Mouse (Mus musculus) forebrain, postnatal 0 days (tissue): ENCODE data around the gene Dph7. TPM values are rescaled to one million over a fixed set of nuclear protein-coding genes. Genes with fewer than 3 reads are reported as not detected.
A peak's percentile ranks its signal among the peaks of the same experiment; 100 is the strongest.

Source experiments
- ATAC-seq: fragments of 200-750 bp; cut with Nextera tagmentation; 2 replicates; pipeline ENCODE4 v1.8.0; 2017; ENCODE audit warnings: mild to moderate bottlenecking, moderate library complexity
- DNase-seq: peaks from one replicate; pipeline ENCODE4 v3.0.0-alpha.2; 2015
- H3K27ac ChIP-seq: fragments of 300-500 bp; sonication (generic); 2 replicates; pipeline ENCODE4 v1.5.1; 2014; ENCODE audit warnings: low read depth, mild to moderate bottlenecking, antibody characterized with exemption, low read length, moderate library complexity, mixed read lengths
- H3K27me3 ChIP-seq: fragments of 300-500 bp; sonication (generic); 2 replicates; pipeline ENCODE4 v1.6.1; 2014; ENCODE audit warnings: mild to moderate bottlenecking, low read length, mixed read lengths; ENCODE audit not compliant: insufficient read depth
- H3K36me3 ChIP-seq: fragments of 300-500 bp; sonication (generic); 2 replicates; pipeline ENCODE4 v1.6.1; 2014; ENCODE audit warnings: mild to moderate bottlenecking, moderate library complexity; ENCODE audit not compliant: insufficient read depth
- H3K4me1 ChIP-seq: fragments of 300-500 bp; sonication (generic); 2 replicates; pipeline ENCODE4 v1.6.1; 2014; ENCODE audit warnings: antibody characterized with exemption; ENCODE audit not compliant: insufficient read depth
- H3K4me2 ChIP-seq: fragments of 300-500 bp; sonication (generic); 2 replicates; pipeline ENCODE4 v1.6.1; 2014; ENCODE audit warnings: low read depth, mild to moderate bottlenecking, moderate library complexity
- H3K4me3 ChIP-seq: fragments of 300-500 bp; sonication (generic); 2 replicates; pipeline ENCODE4 v1.5.1; 2014; ENCODE audit warnings: low read depth, low read length, mixed read lengths
- H3K9ac ChIP-seq: fragments of 300-500 bp; sonication (generic); 2 replicates; pipeline ENCODE4 v1.6.1; 2014; ENCODE audit warnings: mild to moderate bottlenecking
- H3K9me3 ChIP-seq: fragments of 300-500 bp; sonication (generic); 2 replicates; pipeline ENCODE4 v1.6.1; 2016; ENCODE audit warnings: low read length
- CTCF ChIP-seq: sonication (generic); IDR thresholded peaks from 2 replicates; pipeline ENCODE4 v1.5.1; 2016; ENCODE audit warnings: antibody characterized with exemption, control low read depth, low read depth
- WGBS: fragments of 180-500 bp; shearing (Covaris S2); extraction: QIAGEN DNeasy Blood & Tissue Kit; methylation state at CpG from one replicate; pipeline ENCODE4 v1.1.7; 2014; 5-methylcytosine and 5-hydroxymethylcytosine counted together
- microRNA-seq, 2 experiments: library from miRNA; unstranded; fragments of <30 nt; microRNA quantifications; one replicate each; pipeline ENCODE4; 2016
- polyA plus RNA-seq: library from polyadenylated mRNA; unstranded; fragments of >200 nt; fragmentation: Nextera tagmentation; extraction: Ambion mirVana; gene quantifications from 2 replicates; pipeline ENCODE4 v1.2.1, GENCODE M21; 2015
- total RNA-seq: library from RNA; depleted of rRNA; stranded (reverse); fragments of >200 nt; gene quantifications from 2 replicates; pipeline ENCODE4 v1.2.3, GENCODE M21; 2014; rRNA removed

Dph7 gene
- total and polyA plus RNA-seq, 2 experiments from 2014 or later: 45.1 to 54.0 TPM

- H3K36me3 ChIP-seq: no peaks in the 10 kb centered on the region
- ATAC-seq (no peak), DNase-seq (no peak)
- H3K4me2 ChIP-seq: no peak overlapping the region
- TF ChIP-seq CTCF: no peak
- H3K9me3 ChIP-seq: no peaks in the 10 kb centered on the region
- WGBS: 92% methylated on average over 2 of the region's 2 CpGs
- no peak overlapping the region for H3K27ac ChIP-seq
- no peak overlapping the region for H3K4me3 ChIP-seq
- H3K4me1 ChIP-seq: no peaks in the 10 kb centered on the region
- no peaks in the 10 kb centered on the region for H3K27me3 ChIP-seq
- no peak overlapping the region for H3K9ac ChIP-seq
Measured at GRCm38 (mm10) chr2:24996471-24996870, 34.3 kb downstream of the Dph7 start.

- Histone ChIP-seq H3K4me3 (no peak overlapping the region), H3K27ac (no peak overlapping the region), H3K36me3 (no peaks in the 10 kb centered on the region), H3K4me2 (no peak overlapping the region), H3K9me3 (no peaks in the 10 kb centered on the region), H3K27me3 (no peaks in the 10 kb centered on the region), H3K4me1 (no peaks in the 10 kb centered on the region), H3K9ac (no peak overlapping the region)
- peak; percentile 62 for TF ChIP-seq CTCF
- 72% methylated on average over 3 of the region's 3 CpGs for WGBS
- ATAC-seq: no peak
- peak; percentile 31 for DNase-seq
Measured at GRCm38 (mm10) chr2:25000544-25001235, 38.5 kb downstream of the Dph7 start.

- Histone ChIP-seq H3K4me1 (no peaks in the 10 kb centered on the region), H3K9ac (no peak overlapping the region), H3K27me3 (no peaks in the 10 kb centered on the region), H3K4me2 (no peak overlapping the region), H3K4me3 (no peak overlapping the region), H3K36me3 (no peaks in the 10 kb centered on the region), H3K27ac (no peak overlapping the region), H3K9me3 (no peaks in the 10 kb centered on the region)
- WGBS: 39% methylated on average over 9 of the region's 9 CpGs
- peak; percentile 77 for ATAC-seq
- peak; percentile 10 for DNase-seq
- TF ChIP-seq CTCF: no peak
Measured at GRCm38 (mm10) chr2:25003946-25004786, 42.0 kb downstream of the Dph7 start.

GRCm38 (mm10) chr2:25006767-25007166 lies 44.6 kb downstream of the Dph7 start:
- no peak overlapping the region for H3K9ac ChIP-seq
- no peak overlapping the region for H3K27ac ChIP-seq
- WGBS: 86% methylated on average over 1 of the region's 1 CpGs
- ATAC-seq (no peak), DNase-seq (no peak)
- H3K27me3 ChIP-seq: no peaks in the 10 kb centered on the region
- H3K4me3 ChIP-seq: no peak overlapping the region
- no peak overlapping the region for H3K4me2 ChIP-seq
- no peaks in the 10 kb centered on the region for H3K9me3 ChIP-seq
- no peaks in the 10 kb centered on the region for H3K4me1 ChIP-seq
- no peak for TF ChIP-seq CTCF
- H3K36me3 ChIP-seq: no peaks in the 10 kb centered on the region

GRCm38 (mm10) chr2:25008250-25008649 lies 46.0 kb downstream of the Dph7 start:
- Histone ChIP-seq H3K36me3 (no peaks in the 10 kb centered on the region), H3K9me3 (no peaks in the 10 kb centered on the region), H3K27ac (no peak overlapping the region), H3K4me2 (no peak overlapping the region), H3K4me3 (no peak overlapping the region), H3K9ac (no peak overlapping the region), H3K4me1 (no peaks in the 10 kb centered on the region), H3K27me3 (no peaks in the 10 kb centered on the region)
- ATAC-seq (no peak), DNase-seq (no peak)
- no peak for TF ChIP-seq CTCF

Small RNA genes lying within 50 kb of the gene (microRNA-seq; reads per million reads assigned to microRNA genes)
- 0 reads per million in 2 experiments for gene Gm22875

Other genes starting within 250 kb of the Dph7 start
- 40.4 and 41.7 TPM in 2 replicates for gene Cacna1b, start 199.2 kb upstream of the Dph7 start, total RNA-seq
- gene Cacna1b, start 199.2 kb upstream of the Dph7 start, polyA plus RNA-seq: 4.1 and 7.9 TPM in 2 replicates
- 72.4 and 89.4 TPM in 2 replicates for gene Ehmt1, start 42.8 kb upstream of the Dph7 start, total RNA-seq
- 44.2 and 72.1 TPM in 2 replicates for gene Ehmt1, start 42.8 kb upstream of the Dph7 start, polyA plus RNA-seq
- gene Arrdc1, start 27.1 kb upstream of the Dph7 start, total RNA-seq: 44.3 and 44.4 TPM in 2 replicates
- 35.3 and 37.8 TPM in 2 replicates for gene Arrdc1, start 27.1 kb upstream of the Dph7 start, polyA plus RNA-seq
- gene Zmynd19, start 12.6 kb upstream of the Dph7 start, total RNA-seq: 34.9 and 39.9 TPM in 2 replicates
- gene Zmynd19, start 12.6 kb upstream of the Dph7 start, polyA plus RNA-seq: 19.2 and 21.9 TPM in 2 replicates
- 79.4 and 123 TPM in 2 replicates for gene Mrpl41, start 12.7 kb downstream of the Dph7 start, total RNA-seq
- 174 and 203 TPM in 2 replicates for gene Mrpl41, start 12.7 kb downstream of the Dph7 start, polyA plus RNA-seq
- 5.0 TPM in 2 replicates for gene Pnpla7, start 13.6 kb downstream of the Dph7 start, total RNA-seq
- 2.7 and 3.1 TPM in 2 replicates for gene Pnpla7, start 13.6 kb downstream of the Dph7 start, polyA plus RNA-seq
- gene Nsmf, start 92.0 kb downstream of the Dph7 start, total RNA-seq: 285 and 329 TPM in 2 replicates
- 258 and 262 TPM in 2 replicates for gene Nsmf, start 92.0 kb downstream of the Dph7 start, polyA plus RNA-seq
- not detected in 2 replicates for gene Entpd8, start 117.9 kb downstream of the Dph7 start, total RNA-seq
- gene Entpd8, start 117.9 kb downstream of the Dph7 start, polyA plus RNA-seq: not detected in 2 replicates
- not detected in 2 replicates for gene Noxa1, start 132.7 kb downstream of the Dph7 start, total RNA-seq
- gene Noxa1, start 132.7 kb downstream of the Dph7 start, polyA plus RNA-seq: not detected in 2 replicates
- 38.2 and 40.0 TPM in 2 replicates for gene Nrarp, start 218.4 kb downstream of the Dph7 start, total RNA-seq
- gene Nrarp, start 218.4 kb downstream of the Dph7 start, polyA plus RNA-seq: 17.0 and 17.8 TPM in 2 replicates
- gene Tor4a, start 234.5 kb downstream of the Dph7 start, total RNA-seq: 1.7 and 3.3 TPM in 2 replicates
- gene Tor4a, start 234.5 kb downstream of the Dph7 start, polyA plus RNA-seq: 0.92 and 1.2 TPM in 2 replicates
- 94.6 and 115 TPM in 2 replicates for gene Nelfb, start 249.1 kb downstream of the Dph7 start, total RNA-seq
- 57.1 and 76.1 TPM in 2 replicates for gene Nelfb, start 249.1 kb downstream of the Dph7 start, polyA plus RNA-seq